Mouse (Mus musculus) neutrophil, adult 5-6 weeks (primary cell): ENCODE measurements around the gene Dcaf17. TPM values are rescaled to one million over a fixed set of nuclear protein-coding genes. Genes with fewer than 3 reads are reported as not detected.

ENCODE experiments used
- ATAC-seq: fragments of 151-379, 151-347 bp; 2 replicates; pipeline ENCODE4 v1.8.0; 2017; ENCODE audit warnings: mild to moderate bottlenecking, moderate TSS enrichment; ENCODE audit not compliant: insufficient number of reproducible peaks, poor library complexity, low FRiP score, severe bottlenecking; ENCODE audit errors: extremely low read depth
- total RNA-seq: library from RNA; stranded (forward); fragments of 200-1000 nt; gene quantifications from 2 replicates; pipeline ENCODE4 v1.2.3, GENCODE M21; 2017

Gene Dcaf17
- total RNA-seq: 13.4 and 22.5 TPM in 2 replicates

DNA sequence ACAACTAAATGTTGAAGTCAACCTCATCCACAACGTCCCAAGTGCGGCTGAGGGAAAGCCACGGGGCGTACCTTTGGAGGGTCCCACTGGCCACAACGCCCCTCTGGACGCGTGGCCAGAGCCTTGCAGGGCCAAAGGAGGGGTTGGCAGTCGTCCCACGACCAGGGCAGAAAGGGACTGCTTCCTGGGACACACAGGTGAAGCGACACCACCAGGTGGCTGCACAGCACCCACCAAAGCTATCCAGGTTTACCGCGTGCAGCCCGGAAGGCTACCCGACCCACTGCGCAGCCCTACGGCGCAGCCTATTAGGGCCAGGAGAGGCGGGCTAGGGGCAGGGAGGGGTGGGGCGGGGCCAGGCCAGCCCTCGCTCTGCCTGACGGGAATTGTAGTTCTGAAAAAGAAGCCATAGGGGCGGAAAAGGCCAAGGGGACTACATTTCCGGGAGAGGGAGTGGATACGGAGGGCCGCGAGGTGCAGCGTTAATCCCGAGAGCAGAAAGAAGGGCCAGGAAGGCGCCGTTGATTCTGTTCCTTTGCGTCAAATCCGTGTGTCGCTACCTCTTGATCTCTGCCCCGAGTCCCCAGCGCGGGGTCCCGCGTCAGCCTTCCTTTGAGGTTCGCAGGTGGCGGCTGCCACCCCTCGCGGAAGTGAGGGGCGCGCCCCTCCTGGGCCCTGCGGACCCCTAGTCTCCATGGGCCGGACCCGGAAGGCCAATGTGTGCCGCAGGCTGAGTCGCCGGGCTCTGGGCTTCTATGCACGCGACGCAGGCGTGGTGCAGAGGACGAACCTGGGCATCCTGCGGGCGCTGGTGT is at the start of gene Dcaf17, which contains the start of gene Mettl8:
Gene Dcaf17 (plus strand): TSS at position 29 of the 815 bp plus-strand sequence.
Gene Mettl8 (minus strand): TSS at position 284 of the 815 bp plus-strand sequence.
- peak; percentile 97 for ATAC-seq

DNA sequence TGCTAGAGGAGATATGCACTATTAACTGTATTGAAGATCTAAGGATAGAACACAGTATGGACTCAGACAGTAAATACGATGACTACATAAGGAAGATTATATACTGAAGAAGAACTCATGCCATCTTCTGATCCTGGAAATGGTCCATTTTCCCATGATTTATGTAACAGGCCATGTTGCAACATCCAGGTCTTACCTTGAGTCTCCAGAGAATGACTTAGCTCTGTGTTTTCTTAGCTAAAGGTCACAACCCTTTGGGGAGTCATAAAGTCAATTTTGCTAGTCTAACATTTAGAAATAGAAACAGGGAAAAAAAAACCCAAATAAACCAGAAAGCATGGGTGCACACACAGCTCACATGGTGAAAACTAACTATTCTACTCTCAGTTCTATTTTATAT is 43.3 kb upstream of the Dcaf17 start:
- ATAC-seq: no peak

DNA sequence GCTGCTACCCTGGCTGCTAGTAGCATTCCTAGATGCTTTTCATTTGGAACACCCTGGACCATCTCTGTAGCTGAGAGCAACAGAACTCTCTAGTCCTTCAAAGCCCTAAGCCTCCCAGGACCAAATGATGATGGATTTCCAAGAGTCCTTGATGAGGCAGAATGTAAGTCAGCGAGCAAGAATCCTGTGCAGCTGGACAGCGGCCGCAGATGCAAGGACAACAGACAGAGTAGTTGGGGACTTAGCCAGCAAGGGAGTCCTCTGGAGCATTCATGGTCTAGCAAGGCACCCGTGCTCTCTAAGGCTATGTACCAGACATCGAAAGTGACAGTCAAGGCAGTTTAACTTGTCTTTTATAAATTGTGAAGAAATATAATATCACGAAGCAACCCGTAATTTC is 41.6 kb upstream of the Dcaf17 start:
- ATAC-seq: no peak

DNA sequence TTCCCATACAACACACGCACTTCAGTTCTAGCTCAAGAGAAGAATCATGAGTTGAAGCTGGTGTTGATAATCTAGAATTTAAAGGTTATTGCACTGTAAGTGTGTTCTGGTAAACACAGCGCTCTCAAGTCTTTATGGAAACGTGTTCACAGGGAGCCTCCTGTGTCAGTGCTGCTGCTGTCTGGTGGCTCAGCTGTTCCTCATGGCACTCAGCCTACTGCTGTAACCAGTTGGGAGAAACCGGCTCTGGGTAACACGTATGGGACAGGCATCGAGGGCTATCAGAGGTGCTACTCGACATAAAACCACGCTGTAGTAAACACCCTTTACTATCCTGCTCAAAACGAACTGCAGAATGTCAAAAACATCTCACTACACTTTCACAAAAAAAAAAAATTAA is 35.9 kb upstream of the Dcaf17 start:
- ATAC-seq: no peak

DNA sequence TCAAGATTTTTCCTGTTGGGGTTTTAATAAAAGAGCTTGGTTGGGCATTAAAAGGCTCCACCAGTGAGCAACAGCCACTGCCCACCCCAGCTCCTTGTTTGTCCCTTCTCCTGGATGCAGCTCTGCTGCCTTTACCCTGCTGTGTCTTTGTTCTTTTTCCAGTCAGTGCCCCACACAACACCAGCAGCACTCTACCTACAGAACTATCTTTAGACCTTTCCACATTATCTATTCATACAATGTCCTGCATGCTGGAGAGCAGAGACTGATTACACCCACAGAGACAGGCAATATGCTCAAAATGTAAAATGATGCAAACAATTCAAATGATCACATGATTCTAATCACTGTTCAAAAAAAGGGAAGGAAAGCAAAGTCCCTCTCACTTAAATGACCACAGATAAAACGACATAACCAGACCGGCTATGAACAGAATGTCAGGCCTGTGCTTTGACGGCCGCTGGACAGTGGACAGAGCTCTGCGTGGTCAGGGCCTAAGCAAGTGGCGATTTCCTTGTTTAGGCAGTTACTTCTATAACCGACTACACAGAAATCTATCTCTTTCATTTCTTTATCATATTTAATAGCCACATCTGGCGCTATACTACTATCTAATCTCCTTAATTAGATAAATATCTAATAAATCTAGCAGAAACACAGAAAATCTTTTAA is 35.3 kb upstream of the Dcaf17 start:
- ATAC-seq: no peak

DNA sequence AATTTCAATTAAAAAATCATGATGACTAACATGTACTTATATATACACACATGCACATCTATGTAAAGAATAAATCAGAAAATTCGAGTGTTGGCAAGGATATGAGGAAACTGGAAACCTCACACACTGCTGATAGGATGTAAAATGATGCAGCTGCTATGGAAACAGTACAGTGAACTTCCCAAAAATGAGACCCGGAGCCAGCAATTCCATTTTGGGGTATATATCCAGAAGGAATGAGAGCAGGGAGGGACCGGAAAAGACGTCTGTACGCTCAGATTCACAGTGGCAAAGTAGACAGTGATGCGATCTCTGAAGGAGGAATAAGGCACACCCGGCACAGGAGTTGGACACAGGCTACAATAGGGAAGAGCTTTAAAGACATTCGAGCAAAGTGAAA is 34.5 kb upstream of the Dcaf17 start:
- ATAC-seq: no peak

DNA sequence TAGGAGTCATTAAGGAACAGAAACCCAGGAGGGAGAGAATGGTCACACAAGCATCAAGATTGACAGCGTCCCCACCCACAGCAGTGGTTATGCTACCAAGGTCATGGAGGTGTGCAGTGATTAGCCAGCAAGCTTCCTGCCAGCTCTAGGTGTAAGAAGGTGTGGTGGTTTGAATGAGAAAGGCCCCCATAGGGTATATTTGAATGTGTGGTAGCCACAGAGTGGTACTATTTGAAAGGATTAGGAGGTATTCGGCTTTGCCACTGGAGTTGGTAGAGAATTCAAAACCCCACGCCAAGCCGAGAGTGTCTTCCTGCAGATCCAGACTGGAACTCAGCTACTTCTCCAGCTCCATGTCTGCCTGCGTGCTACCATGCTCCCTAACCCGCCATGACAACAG is 32.1 kb upstream of the Dcaf17 start:
- ATAC-seq: no peak

DNA sequence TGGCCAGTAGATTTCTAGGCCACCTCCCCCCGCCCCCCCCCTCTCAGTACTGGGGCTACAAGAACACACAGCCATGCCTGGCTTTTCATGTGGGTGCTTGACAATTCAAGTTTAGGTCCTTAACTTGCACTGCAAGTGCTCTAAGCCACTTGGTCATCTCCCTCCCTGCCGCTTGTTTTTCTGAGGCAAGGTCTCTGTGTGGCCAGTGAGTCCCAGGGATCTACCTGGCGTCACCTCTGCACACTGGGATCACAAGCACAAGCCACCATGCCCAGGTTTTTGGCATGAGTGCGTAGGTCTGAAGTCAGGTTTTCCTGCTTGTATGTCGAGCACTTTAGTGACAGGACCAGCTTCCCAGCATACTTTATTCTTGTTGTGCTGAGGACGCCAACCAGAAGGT is 31.1 kb upstream of the Dcaf17 start:
- ATAC-seq: no peak

DNA sequence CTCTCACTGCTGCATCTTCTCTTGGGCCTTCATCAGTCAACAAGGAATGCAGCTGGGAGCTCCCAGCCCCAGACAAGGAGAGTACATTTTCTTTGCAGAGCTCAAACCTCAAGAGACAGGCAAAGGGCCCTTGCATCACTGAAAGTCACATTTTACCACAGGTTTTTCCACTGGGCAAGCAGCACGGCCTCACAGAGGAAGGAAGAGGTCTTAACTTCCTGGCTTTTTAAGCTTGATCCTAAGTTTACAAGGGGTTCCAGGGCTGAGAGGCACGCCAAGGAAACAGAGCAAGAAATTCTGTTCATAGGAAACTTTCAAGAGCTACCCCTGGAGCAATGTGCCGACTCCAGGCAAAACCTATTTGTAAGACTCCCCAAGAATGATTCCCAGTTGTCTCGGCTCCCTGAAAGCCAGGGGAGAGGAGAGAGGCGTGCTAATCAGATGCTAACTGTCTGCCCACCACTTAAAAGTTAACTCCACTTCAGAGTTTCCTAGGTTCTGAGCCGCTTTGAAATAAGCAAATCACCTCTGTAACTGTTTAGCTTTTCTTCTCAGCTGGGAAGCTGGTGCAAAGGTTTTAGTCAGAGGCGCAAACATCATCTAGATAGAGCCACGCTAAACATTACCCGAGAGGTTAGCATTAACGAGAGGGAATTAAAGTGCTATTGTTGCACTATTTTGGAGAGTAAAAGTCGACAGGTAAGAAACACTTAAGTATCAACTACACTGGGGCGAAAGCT is 29.4 kb upstream of the Dcaf17 start:
- no peak for ATAC-seq

DNA sequence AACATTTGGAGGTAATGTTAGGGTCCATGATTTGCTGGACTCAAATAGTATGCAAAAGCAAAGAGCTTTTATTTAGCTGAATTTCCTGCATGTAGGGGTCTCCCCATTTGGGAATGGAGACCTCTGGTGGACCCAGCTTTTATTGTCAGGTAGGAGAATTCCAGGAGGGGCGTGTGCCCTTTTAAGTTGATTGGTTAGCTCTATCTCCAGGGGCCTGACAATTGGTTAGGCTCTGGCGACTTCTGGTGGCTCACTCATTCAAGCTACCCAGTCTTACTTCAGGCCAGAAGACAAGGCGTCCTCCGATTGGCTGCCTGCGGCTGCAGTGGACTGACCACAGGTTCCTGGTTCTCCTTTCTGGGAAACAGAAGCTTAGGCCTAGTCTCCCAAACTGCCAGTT is 28.3 kb upstream of the Dcaf17 start:
- ATAC-seq: no peak

DNA sequence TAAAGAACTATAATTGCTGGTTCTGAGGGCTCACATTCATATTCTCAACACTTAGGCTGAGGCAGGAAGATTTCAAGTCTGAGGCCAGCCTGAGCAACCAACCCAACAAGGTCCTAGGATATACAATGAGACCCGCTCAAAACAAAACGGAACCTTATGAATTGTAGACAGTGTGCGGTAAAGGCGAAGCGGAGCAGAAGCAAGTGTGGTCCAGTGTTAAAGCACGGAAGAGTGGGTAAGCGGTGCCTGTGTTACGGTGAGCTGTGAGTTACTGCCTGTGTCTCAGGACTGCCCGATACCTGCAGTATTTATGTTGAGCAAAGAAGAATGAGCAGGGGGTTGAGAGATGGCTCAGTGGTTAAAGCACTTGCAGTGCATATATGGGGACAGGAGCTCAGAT is 27.5 kb upstream of the Dcaf17 start:
- no peak for ATAC-seq

DNA sequence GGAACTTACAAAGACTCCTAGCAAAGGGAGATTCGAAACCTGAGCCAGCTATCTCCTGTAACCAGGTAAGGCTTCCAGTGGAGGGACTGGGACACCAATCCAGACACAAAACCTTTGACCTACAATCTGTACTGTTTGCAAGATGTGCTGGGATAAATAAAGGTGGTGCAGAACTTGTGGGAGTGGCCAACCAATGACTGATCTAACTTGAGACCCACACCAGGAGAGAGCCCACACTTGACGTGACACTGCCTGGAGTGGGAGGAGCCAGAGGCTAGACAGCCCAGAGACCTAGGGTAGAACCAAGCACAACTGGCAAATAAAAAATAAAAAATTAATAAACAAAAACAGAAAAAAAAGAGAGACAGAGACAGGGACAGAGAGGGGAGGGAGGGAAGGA is 24.5 kb upstream of the Dcaf17 start:
- ATAC-seq: no peak

DNA sequence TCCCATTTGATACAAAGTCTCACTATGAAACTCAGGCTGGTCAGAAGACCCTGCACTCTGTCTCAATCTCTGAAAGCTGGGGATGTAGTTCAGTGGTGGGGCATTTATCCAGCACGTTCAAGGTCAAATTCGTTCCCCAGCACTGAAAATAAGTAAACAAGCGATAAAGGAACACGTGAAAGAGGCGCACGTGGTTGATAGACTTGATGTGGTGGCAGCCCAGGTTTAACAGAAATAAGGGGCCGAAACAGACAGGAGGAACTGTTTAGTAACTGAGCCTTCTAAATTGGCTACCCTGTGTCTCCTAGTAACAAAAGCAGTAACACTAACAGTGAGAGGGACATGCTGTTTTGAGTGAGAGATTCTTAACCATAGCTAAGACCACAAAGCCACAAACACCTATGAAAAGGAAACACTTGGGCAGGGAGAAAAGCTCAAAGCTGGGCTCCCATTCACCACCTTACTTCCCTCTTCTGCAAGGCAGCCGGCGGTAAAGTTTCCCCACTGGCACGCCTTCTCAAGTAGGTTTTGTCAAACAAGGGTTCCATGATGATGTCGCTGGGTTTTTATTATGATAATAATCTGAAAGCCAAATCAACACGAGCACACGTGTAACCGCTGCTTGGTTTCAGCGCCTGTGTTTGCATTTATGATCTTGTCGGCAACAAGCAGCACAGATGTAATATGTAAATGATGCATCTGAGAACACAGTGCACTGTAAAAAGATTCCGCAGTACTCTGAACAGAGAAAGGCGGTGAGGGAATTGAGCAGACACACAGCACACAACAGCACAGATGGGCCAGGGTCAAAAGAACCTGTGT is 22.9 kb upstream of the Dcaf17 start:
- ATAC-seq: peak; percentile 87

DNA sequence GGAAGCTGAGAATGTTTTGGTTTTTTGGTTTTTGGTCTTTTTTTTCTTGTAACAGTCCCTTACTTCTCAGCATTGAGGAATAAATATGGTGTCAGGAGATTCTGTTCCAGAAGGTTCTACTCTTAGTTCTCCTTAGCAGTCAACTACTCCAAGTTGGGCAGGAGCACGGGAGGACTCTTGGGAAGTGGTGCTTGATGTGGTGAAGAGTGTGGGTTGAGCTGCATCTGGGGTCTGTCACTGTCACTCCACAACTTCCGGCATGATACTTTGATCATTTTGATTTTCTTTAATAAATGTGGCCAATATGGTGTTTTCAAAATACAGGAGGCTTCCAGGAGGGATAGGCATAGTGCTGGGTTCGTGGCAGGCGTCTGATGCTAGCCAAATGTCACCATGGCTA is 22.1 kb upstream of the Dcaf17 start:
- no peak for ATAC-seq

DNA sequence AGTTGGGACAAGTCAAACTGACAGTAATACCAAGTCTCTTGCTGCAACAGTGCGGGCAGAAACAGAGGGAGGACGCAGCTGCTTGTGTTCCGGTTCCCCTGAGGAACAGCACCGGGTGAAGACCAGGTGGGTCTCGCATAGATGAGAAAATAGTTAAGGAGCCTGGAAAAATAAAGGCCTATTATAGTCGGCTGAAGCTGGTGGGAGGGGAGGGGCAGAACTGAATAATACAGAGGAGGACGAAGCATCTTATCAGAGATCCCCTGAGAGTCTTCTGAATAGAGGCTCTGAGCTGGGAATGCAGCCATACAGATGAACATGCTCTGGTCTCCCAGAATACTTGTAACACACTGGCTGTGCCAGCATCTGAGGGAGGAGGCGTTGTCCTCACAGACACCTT is 21.1 kb upstream of the Dcaf17 start:
- ATAC-seq: no peak

DNA sequence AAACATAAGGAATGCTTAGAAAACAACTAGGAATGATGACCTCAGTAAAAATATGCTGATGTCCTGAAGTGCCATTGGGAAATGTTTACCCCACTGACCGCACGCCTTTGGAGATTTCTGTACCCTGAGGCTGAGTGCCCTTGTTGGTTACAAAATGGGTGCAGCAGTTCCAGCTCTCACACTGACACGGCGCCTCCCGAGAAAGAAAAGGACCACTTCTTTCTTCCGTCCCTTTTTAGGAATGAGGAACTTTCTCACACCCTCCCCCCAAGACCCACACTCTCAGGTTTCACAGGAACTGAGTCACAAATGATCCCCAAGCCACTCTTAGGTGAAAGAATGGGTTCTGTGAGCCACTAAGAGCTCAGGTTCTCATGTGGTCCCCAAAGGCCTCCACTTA is 17.7 kb upstream of the Dcaf17 start:
- no peak for ATAC-seq

DNA sequence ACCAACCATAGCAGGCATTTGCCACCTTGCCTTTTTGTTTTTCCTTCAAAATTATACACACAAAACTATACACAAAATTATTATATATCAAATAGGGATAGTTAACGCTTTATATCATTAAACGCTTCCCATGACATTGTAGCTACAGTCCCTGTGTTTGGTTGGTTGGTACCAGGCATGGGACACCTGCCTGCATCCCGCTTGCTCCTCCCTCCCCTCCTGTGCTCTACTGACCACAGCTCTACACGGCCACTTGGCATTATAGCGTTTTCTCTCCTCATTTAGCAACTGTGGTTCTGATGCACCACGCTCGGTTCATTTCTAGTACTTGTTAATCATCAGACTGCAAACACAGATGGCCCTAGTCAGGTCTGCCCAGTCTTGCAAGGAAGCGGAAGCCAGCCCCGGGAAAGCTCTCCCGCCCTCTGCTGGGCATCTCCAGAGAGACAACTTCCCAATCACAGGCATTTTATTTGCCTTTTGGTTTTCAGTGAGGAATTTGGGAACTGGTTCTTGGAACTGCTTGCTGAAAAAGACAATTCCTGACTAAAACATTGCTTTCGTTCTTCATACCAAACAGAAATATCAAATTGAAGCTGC is 15.5 kb upstream of the Dcaf17 start:
- ATAC-seq: peak; percentile 36; the same call in 1 of the 2 replicates

DNA sequence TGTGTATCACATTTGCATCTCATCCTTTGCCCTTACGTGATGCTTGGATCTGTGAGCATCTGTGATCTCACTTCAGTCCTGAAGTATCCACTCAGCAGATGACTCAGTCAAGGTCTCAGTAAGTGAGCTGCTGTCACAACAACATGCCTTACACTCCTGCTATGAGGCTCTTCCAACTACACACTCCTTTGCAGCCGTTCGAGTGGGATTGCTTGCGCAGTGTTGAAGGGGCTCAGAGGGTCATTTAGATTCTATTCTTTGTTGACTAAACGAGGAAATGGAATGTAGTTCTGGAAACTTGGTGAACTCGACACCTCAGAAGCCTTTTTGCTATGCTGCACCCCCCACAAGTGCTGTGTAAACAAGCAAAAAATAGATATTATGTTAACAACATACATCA is 9.0 kb upstream of the Dcaf17 start:
- no peak for ATAC-seq
